In the genomic region with DNA sequence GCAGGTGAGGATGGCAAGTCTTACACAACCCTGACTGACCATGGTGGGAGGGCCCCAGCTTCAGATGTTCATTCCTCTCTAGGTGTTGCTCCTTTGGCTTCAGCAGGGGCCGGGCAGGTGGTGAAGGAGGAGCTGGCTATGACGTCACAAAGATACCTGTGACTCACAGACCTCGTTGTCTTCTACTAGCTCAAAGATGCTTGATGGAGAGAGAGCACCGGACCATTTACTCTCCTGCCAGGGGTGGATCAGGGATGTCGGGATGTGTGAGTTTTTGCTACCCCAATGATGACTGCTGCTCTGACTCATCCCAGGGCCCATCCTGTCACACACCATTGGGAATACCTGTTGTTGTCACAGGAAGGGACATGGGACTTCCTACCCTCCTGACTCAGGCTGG, we compare ENCODE assay signal across 25 mouse cellular contexts. TPM values are rescaled to one million over a fixed set of nuclear protein-coding genes. Genes with fewer than 3 reads are reported as not detected.
"Had no signal": no experiment of that assay in that cellular context is flagged by ENCODE, and none has a peak within 500 bp of the region (broad histone marks: within the 10 kb centered on the region; RNA-seq: fewer than 3 reads in every experiment).

Iqcf3 (minus strand) TSS at position 101 of the 400 bp plus-strand sequence.

- H3K27me3 ChIP-seq: neural tube, embryonic 12.5 days; neural tube, embryonic 13.5 days; neural tube, embryonic 15.5 days; stomach, embryonic 15.5 days had no signal

- H3K4me1 ChIP-seq: neural tube, embryonic 12.5 days; neural tube, embryonic 13.5 days; neural tube, embryonic 15.5 days; stomach, embryonic 15.5 days had no signal

- H3K9me3 ChIP-seq: neural tube, embryonic 12.5 days; neural tube, embryonic 13.5 days; neural tube, embryonic 15.5 days; stomach, embryonic 15.5 days had no signal

- H3K9ac ChIP-seq: neural tube, embryonic 12.5 days; neural tube, embryonic 13.5 days; neural tube, embryonic 15.5 days; stomach, embryonic 15.5 days had no signal

- H3K4me3 ChIP-seq: neural tube, embryonic 12.5 days; neural tube, embryonic 13.5 days; neural tube, embryonic 15.5 days; stomach, embryonic 15.5 days had no signal

- H3K27ac ChIP-seq: neural tube, embryonic 12.5 days; neural tube, embryonic 13.5 days; neural tube, embryonic 15.5 days; stomach, embryonic 15.5 days had no signal

- H3K36me3 ChIP-seq: neural tube, embryonic 12.5 days; neural tube, embryonic 13.5 days; neural tube, embryonic 15.5 days; stomach, embryonic 15.5 days had no signal

- H3K4me2 ChIP-seq: neural tube, embryonic 12.5 days; neural tube, embryonic 13.5 days; neural tube, embryonic 15.5 days; stomach, embryonic 15.5 days had no signal

- DNase-seq: retina, postnatal 1 day; right cerebral cortex, adult 18-20 months; right cerebral cortex, postnatal 14 days; right cerebral cortex, postnatal 25 days; right cerebral cortex, postnatal 4 days; spleen, adult 18-20 months; thymus, adult 18-20 months; thymus, adult 2 months; thymus, postnatal 14 days; thymus, postnatal 25 days; thymus, postnatal 36 days; thymus, postnatal 4 days had no signal

RNA-seq across cellular contexts. Expression of gene Iqcf3, which starts in this region (rescaled TPM):
- total RNA-seq: neutrophil, adult 5-6 weeks had no signal
- polyA plus RNA-seq: neural tube, embryonic 11.5 days; neural tube, embryonic 12.5 days; neural tube, embryonic 13.5 days; neural tube, embryonic 14.5 days; neural tube, embryonic 15.5 days; small intestine, adult 2 months; spleen, adult 2 months; stomach, embryonic 14.5 days; stomach, embryonic 15.5 days; stomach, embryonic 16.5 days; thymus, postnatal 0 days; urinary bladder, adult 2 months had no signal
